Mouse (Mus musculus) liver, embryonic 15.5 days (tissue): ENCODE data around the gene Crtam. TPM values are rescaled to one million over a fixed set of nuclear protein-coding genes. Genes with fewer than 3 reads are reported as not detected.

Experiments
- ATAC-seq: fragments of 200-750 bp; cut with Nextera tagmentation; 2 replicates; pipeline ENCODE4 v1.8.0; 2017; ENCODE audit warnings: moderate number of reproducible peaks, mild to moderate bottlenecking, moderate library complexity; ENCODE audit not compliant: insufficient read depth
- H3K27ac ChIP-seq: fragments of 300-500 bp; sonication (generic); replicated peaks from 2 replicates; pipeline ENCODE4 v1.5.1; 2015; ENCODE audit warnings: mild to moderate bottlenecking, inconsistent platforms
- H3K27me3 ChIP-seq: fragments of 300-500 bp; sonication (generic); 2 replicates; pipeline ENCODE4 v1.6.1; 2015; ENCODE audit warnings: mild to moderate bottlenecking, inconsistent platforms
- H3K36me3 ChIP-seq: fragments of 300-500 bp; sonication (generic); replicated peaks from 2 replicates; pipeline ENCODE4 v1.6.1; 2015; ENCODE audit warnings: moderate library complexity, mild to moderate bottlenecking, inconsistent platforms
- H3K4me1 ChIP-seq: fragments of 300-500 bp; sonication (generic); replicated peaks from 2 replicates; pipeline ENCODE4 v1.6.1; 2015; ENCODE audit warnings: inconsistent platforms
- H3K4me2 ChIP-seq: fragments of 300-500 bp; sonication (generic); 2 replicates; pipeline ENCODE4 v1.6.1; 2015; ENCODE audit warnings: moderate library complexity, mild to moderate bottlenecking, inconsistent platforms
- H3K4me3 ChIP-seq: fragments of 300-500 bp; sonication (generic); replicated peaks from 2 replicates; pipeline ENCODE4 v1.5.1; 2015; ENCODE audit warnings: mild to moderate bottlenecking, inconsistent platforms
- H3K9ac ChIP-seq: fragments of 300-500 bp; sonication (generic); 2 replicates; pipeline ENCODE4 v1.6.1; 2015; ENCODE audit warnings: moderate library complexity, mild to moderate bottlenecking, inconsistent platforms
- H3K9me3 ChIP-seq: fragments of 300-500 bp; sonication (generic); replicated peaks from 2 replicates; pipeline ENCODE4 v1.6.1; 2016; ENCODE audit warnings: inconsistent platforms
- WGBS: fragments of 180-500 bp; shearing (Covaris S2); methylation state at CpG from one replicate; pipeline ENCODE4 v1.1.7; 2015; ENCODE audit warnings: mixed read lengths; ENCODE audit not compliant: insufficient replicate concordance; 5-methylcytosine and 5-hydroxymethylcytosine counted together
- polyA plus RNA-seq: library from polyadenylated mRNA; unstranded; fragments of >200 nt; fragmentation: Nextera tagmentation; extraction: Ambion mirVana; gene quantifications from 2 replicates; pipeline ENCODE4 v1.2.1, GENCODE M21; 2015

Crtam gene
- polyA plus RNA-seq, 1 experiment from 2014 or later, result not detected

DNA sequence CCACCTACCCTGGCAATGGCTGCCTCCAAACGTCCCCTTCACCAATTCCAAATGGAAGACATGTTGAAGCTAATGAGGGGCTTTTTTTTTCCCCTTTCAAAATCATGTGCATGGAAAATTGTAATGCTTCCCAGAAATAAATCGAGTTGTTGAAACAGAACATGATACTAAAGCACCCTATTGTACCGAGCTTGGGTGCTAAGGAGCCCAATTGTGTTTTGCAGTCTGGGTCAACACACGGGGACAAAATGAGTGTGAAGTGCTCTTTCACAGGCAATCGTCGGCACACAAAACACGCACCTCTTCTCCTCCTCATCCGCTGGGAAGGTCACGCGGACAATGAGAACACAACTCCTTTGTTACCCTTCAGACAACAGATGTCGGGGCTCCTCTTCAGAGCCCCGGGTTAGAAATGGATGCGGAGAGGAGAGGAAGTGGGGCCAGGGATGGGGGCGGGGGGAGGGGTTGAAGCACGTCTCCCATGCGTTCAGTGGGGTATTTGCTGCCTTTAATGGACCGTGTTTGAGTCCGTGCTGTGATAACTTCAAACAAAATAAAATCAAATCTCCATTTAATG, 55.3 kb downstream of the Crtam start:
- no peaks in the 10 kb centered on the region for H3K27me3 ChIP-seq
- no peak overlapping the region for H3K9ac ChIP-seq
- 53% methylated on average over 18 of the region's 18 CpGs for WGBS
- no peaks in the 10 kb centered on the region for H3K36me3 ChIP-seq
- H3K27ac ChIP-seq, result no peak overlapping the region
- H3K4me2 ChIP-seq, result no peak overlapping the region
- H3K9me3 ChIP-seq, result no peaks in the 10 kb centered on the region
- H3K4me1 ChIP-seq, result no peaks in the 10 kb centered on the region
- ATAC-seq, result no peak
- no peak overlapping the region for H3K4me3 ChIP-seq

DNA sequence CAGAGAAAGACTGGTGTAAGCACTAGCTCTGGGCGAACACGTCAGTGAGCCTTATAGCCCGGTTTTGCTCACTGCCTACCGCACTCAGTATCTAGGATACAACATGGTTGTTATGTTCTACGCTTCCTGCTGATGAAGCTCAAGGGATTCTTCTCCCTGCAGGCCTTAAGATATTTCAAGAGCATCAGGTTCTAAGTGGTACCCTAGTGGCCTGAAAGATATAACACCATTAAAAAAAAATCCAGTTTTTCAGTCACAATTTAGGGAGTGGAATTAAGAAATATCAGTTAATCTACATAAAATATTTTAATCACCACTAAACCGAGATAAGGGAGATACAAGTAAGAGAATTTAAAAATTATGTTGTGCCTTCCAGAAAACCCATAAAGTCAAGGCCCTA, 56.0 kb downstream of the Crtam start:
- no peak overlapping the region for H3K4me2 ChIP-seq
- H3K9me3 ChIP-seq, result no peaks in the 10 kb centered on the region
- H3K9ac ChIP-seq, result no peak overlapping the region
- H3K4me3 ChIP-seq, result no peak overlapping the region
- H3K27ac ChIP-seq, result no peak overlapping the region
- H3K36me3 ChIP-seq, result no peaks in the 10 kb centered on the region
- ATAC-seq, result no peak
- H3K4me1 ChIP-seq, result no peaks in the 10 kb centered on the region
- 81% methylated on average over 6 of the region's 6 CpGs for WGBS
- H3K27me3 ChIP-seq, result no peaks in the 10 kb centered on the region

DNA sequence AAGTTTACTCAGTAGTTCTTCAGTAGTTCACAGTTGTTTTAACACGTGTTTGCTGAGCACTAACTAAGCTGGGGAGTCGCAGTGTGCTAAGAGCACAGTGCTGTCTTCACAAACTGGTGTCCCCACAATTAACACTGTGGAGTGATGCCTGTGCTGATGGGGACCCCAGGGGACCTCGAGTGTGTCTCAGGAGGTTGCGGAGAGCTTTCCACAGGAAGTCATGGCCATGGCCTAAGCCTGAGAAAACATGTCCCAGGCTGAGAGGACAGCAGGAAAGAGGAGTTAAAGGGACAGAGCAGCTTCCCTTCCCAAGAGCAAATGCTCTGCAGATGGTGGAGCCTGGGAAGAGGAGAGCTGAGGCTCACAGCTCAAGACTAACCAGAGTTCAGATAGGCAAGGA, 57.3 kb downstream of the Crtam start:
- H3K4me2 ChIP-seq, result no peak overlapping the region
- H3K27me3 ChIP-seq, result no peaks in the 10 kb centered on the region
- no peak overlapping the region for H3K27ac ChIP-seq
- no peaks in the 10 kb centered on the region for H3K9me3 ChIP-seq
- no peak overlapping the region for H3K9ac ChIP-seq
- H3K4me1 ChIP-seq, result no peaks in the 10 kb centered on the region
- no peak for ATAC-seq
- WGBS, result 41% methylated on average over 4 of the region's 4 CpGs
- no peaks in the 10 kb centered on the region for H3K36me3 ChIP-seq
- H3K4me3 ChIP-seq, result no peak overlapping the region

DNA sequence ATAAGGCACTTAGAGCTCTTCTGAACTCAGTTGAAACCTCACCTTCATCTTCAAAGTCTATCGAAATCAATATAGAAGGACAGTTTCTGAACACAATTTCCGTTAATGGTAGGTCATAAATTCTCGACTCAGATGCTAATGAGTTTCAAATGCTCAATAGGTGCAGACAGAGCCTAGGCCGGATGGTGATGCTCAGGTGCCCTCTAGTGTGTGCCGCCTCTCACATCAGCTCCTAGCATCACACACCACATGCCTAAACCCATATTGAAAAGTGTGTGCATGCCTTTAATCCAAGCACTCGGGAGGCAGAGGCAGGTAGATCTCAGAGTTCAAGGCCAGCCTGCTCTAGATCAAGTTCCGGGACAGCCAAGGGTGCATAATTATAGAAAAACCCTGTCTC, 67.0 kb downstream of the Crtam start:
- Histone ChIP-seq H3K9me3 (no peaks in the 10 kb centered on the region), H3K4me3 (no peak overlapping the region), H3K4me1 (no peaks in the 10 kb centered on the region), H3K36me3 (no peaks in the 10 kb centered on the region), H3K27ac (no peak overlapping the region), H3K9ac (no peak overlapping the region), H3K27me3 (no peaks in the 10 kb centered on the region), H3K4me2 (no peak overlapping the region)
- WGBS, result 56% methylated on average over 7 of the region's 7 CpGs
- ATAC-seq, result no peak

DNA sequence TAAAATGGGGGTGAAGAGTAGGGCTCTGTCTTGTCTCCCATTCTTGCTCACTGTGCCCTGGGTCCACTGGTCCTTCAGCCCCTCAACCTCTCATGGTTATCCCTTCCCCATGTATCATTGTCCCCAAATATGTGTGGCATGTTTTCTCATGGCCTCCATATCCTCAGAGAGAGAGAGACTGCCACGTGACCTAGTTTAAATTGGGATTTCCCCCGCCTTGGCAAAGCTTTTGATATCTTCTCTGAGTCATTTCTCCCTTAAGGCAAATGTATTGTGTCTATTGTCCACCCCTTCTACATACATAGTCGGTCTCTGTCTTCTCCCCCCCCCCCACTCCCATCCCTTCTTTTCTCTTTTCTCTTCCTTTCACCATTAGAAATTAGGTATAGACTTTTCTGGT, 71.1 kb downstream of the Crtam start:
- 40% methylated on average over 3 of the region's 3 CpGs for WGBS
- no peak for ATAC-seq
- H3K27ac ChIP-seq, result no peak overlapping the region

DNA sequence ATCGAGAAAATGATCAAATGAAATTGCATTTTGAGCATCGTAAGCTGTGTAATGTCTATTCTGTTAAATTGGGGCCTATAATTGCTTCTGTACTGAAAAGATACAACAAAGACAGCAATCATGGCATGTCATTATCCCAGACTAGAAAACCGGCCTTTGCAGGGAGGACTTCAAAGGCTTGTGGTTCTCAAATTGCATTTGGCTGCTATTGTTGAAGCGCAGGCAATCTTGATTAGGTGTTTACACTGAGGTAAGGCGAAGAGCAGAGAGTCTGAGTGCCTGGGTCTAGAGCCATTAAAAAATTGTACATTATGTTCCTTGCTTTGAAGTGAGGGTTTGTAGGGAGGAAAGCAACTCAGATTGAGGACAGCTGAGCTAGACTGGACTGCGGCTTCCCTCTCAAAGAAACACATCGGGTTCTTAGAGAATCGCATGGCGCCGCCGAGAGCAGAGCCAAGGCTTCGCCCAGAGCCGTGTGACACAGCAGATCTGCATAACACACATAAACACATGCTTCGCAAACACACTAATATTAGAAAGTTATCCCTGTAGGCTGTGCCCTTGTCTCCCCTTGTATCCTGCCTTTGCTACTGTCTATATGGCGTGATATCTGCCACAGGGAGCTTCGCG, 77.0 kb downstream of the Crtam start:
- no peak overlapping the region for H3K4me3 ChIP-seq
- H3K27ac ChIP-seq, result no peak overlapping the region
- no peak for ATAC-seq
- H3K4me1 ChIP-seq, result no peaks in the 10 kb centered on the region
- H3K4me2 ChIP-seq, result no peak overlapping the region
- H3K9me3 ChIP-seq, result no peaks in the 10 kb centered on the region
- H3K27me3 ChIP-seq, result no peaks in the 10 kb centered on the region; the same call in 1 of the 2 replicates
- H3K9ac ChIP-seq, result no peak overlapping the region
- WGBS, result 70% methylated on average over 17 of the region's 17 CpGs
- H3K36me3 ChIP-seq, result no peaks in the 10 kb centered on the region

More for the DNA sequence above, 71.1 kb downstream of the Crtam start:
- no peaks in the 10 kb centered on the region for H3K9me3 ChIP-seq
- H3K4me1 ChIP-seq, result no peaks in the 10 kb centered on the region
- H3K4me2 ChIP-seq, result no peak overlapping the region
- H3K4me3 ChIP-seq, result no peak overlapping the region
- no peak overlapping the region for H3K9ac ChIP-seq
- no peaks in the 10 kb centered on the region for H3K36me3 ChIP-seq
- H3K27me3 ChIP-seq, result no peaks in the 10 kb centered on the region

Other genes with a start within 250 kb of the Crtam start
- gene Hspa8, start 203.6 kb downstream of the Crtam start, polyA plus RNA-seq, result 1,128 and 1,129 TPM in 2 replicates
- not detected in 2 replicates for gene Bsx, start 130.5 kb downstream of the Crtam start, polyA plus RNA-seq
- not detected in 2 replicates for gene Jhy, start 40.5 kb downstream of the Crtam start, polyA plus RNA-seq
- gene Ubash3b, start 157.1 kb upstream of the Crtam start, polyA plus RNA-seq, result 5.2 and 5.7 TPM in 2 replicates